Mouse (Mus musculus): Measurements from ENCODE around the gene Pfdn6. TPM values are rescaled to one million over a fixed set of nuclear protein-coding genes. Genes with fewer than 3 reads are reported as not detected.
A peak's percentile ranks its signal among the peaks of the same experiment; 100 is the strongest.
"Not testable (repeated sequence)": the region's sequence is repeated elsewhere in the genome, so short reads cannot be mapped to it uniquely, and the experiment has no call there.

The Pfdn6 gene
- polyA plus RNA-seq, 1 experiment from 2014 or later, result 225 TPM

GRCm38 (mm10) chr17:33900281-33900988 is 39.7 kb downstream of the Pfdn6 start:
- no peak for DNase-seq (ENCODE audit: low spot score)

DNA sequence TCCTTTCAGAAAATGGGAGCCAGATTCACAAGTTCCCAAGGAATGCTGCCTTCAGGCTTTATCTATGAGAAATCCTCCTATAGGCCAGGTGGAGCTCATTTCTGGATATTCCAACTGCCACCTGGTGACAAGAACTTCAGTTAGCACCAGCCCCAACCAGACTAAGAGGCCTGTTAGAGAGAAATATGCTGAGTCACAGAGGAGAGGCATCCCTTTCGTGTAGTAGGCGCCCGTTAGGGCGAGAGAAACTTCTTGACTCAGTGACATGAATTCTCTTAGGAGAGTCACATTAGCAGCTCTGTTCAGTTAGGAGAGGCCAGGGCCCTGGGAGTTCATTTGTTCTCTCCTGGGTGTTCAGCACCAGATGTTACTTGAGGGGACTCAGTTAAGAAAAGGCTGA is 40.5 kb downstream of the Pfdn6 start:
- DNase-seq (ENCODE audit: low spot score), result no peak

DNA sequence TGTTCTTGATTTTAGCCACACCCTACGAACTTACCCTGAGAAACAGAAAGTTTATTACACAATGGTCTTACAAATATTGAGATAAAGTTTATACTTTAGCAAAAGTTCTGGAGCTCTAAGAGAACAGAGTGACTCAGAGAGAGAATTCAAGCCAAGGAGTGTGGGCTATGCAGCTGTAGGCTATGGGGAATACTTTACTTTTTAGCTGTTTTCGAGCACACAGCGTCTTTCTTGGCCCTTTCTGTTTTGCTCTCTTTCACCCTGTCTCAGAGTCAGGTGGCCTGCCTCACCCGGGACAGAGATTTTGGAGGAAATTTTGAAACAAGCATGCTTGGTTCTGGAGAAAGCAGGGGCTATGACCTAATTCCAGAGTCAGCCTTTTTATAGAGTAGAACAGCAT is 42.0 kb downstream of the Pfdn6 start:
- not testable (repeated sequence) for DNase-seq (ENCODE audit: low spot score)

- peak; percentile 73 for DNase-seq (ENCODE audit: low spot score)
Observed at GRCm38 (mm10) chr17:33897114-33897794, 42.9 kb downstream of the Pfdn6 start.

- not testable (repeated sequence) for DNase-seq (ENCODE audit: low spot score)
Observed at GRCm38 (mm10) chr17:33893011-33893410, 47.1 kb downstream of the Pfdn6 start.

- DNase-seq (ENCODE audit: low spot score), result no peak
Observed at GRCm38 (mm10) chr17:33892429-33892828, 47.7 kb downstream of the Pfdn6 start.

GRCm38 (mm10) chr17:33891892-33892291 is 48.3 kb downstream of the Pfdn6 start:
- DNase-seq (ENCODE audit: low spot score), result not testable (repeated sequence)

- no peak for DNase-seq (ENCODE audit: low spot score)
Observed at GRCm38 (mm10) chr17:33891357-33891756, 48.8 kb downstream of the Pfdn6 start.

DNA sequence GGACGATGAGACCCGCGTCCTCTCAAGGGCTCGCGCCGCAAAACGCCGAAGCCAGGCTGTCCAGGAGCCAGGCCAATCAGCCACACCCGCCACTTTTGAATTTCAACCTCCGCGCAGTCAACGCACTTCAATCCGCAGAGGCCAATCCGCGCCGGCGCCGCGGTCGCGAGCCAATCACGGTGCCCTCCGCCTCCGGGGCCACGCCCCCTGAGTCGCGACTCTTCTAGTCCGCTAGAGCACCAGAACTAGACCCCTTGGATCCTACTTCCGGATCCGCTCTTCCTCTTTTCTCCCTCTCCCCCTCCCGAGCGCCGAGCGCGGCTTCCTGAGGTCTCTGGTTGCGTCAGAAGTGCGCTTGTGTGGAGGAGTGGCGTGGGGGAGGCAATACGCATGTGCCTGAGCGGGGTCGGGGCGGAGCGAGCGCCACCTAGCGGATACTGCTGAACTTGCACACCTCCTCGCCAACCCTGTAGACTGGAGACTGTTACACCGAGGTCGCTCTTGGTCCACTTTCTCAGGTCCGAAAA is 49.5 kb downstream of the Pfdn6 start, which contains the start of gene Kifc1:
Gene Kifc1, minus strand, starts transcription at position 129 of the 527 bp plus-strand sequence.
- peak; percentile 100 for DNase-seq (ENCODE audit: low spot score)

- DNase-seq (ENCODE audit: low spot score), result peak; percentile 2
Observed at GRCm38 (mm10) chr17:33889941-33890532, 50.1 kb downstream of the Pfdn6 start.

Other genes with a start within 250 kb of the Pfdn6 start
- gene March2, start 221.7 kb downstream of the Pfdn6 start, polyA plus RNA-seq (2015; fragmentation: Nextera tagmentation; extraction: Ambion mirVana), result 83.3 and 90.7 TPM in 2 replicates
- gene Rab11b, start 179.8 kb downstream of the Pfdn6 start, polyA plus RNA-seq (2015; fragmentation: Nextera tagmentation; extraction: Ambion mirVana), result 214 and 227 TPM in 2 replicates
- gene Angptl4, start 158.5 kb downstream of the Pfdn6 start, polyA plus RNA-seq (2015; fragmentation: Nextera tagmentation; extraction: Ambion mirVana), result 28.7 and 36.7 TPM in 2 replicates
- gene Kank3, start 129.8 kb downstream of the Pfdn6 start, polyA plus RNA-seq (2015; fragmentation: Nextera tagmentation; extraction: Ambion mirVana), result 19.1 and 22.0 TPM in 2 replicates
- gene Rps28, start 115.8 kb downstream of the Pfdn6 start, polyA plus RNA-seq (2015; fragmentation: Nextera tagmentation; extraction: Ambion mirVana), result 1,516 and 1,544 TPM in 2 replicates
- gene Ndufa7, start 115.8 kb downstream of the Pfdn6 start, polyA plus RNA-seq (2015; fragmentation: Nextera tagmentation; extraction: Ambion mirVana), result 464 TPM in 2 replicates
- gene Cd320, start 97.3 kb downstream of the Pfdn6 start, polyA plus RNA-seq (2015; fragmentation: Nextera tagmentation; extraction: Ambion mirVana), result 35.1 and 35.2 TPM in 2 replicates
- gene Gm7029, start 66.5 kb downstream of the Pfdn6 start, polyA plus RNA-seq (2015; fragmentation: Nextera tagmentation; extraction: Ambion mirVana), result not detected in 2 replicates
- gene Kifc1, start 49.7 kb downstream of the Pfdn6 start, polyA plus RNA-seq (2015; fragmentation: Nextera tagmentation; extraction: Ambion mirVana), result 5.9 and 6.8 TPM in 2 replicates
- 1.6 and 1.9 TPM in 2 replicates for gene Platr17, start 35.2 kb downstream of the Pfdn6 start, polyA plus RNA-seq (2015; fragmentation: Nextera tagmentation; extraction: Ambion mirVana)
- 62.9 and 67.8 TPM in 2 replicates for gene Daxx, start 30.9 kb downstream of the Pfdn6 start, polyA plus RNA-seq (2015; fragmentation: Nextera tagmentation; extraction: Ambion mirVana)
- gene Tapbp, start 24.4 kb downstream of the Pfdn6 start, polyA plus RNA-seq (2015; fragmentation: Nextera tagmentation; extraction: Ambion mirVana), result 131 and 140 TPM in 2 replicates
- gene Zbtb22, start 24.4 kb downstream of the Pfdn6 start, polyA plus RNA-seq (2015; fragmentation: Nextera tagmentation; extraction: Ambion mirVana), result 13.8 and 14.9 TPM in 2 replicates
- 37.5 and 42.3 TPM in 2 replicates for gene Rgl2, start 10.8 kb downstream of the Pfdn6 start, polyA plus RNA-seq (2015; fragmentation: Nextera tagmentation; extraction: Ambion mirVana)
- 20.6 and 25.5 TPM in 2 replicates for gene Wdr46, start 317 bp upstream of the Pfdn6 start, polyA plus RNA-seq (2015; fragmentation: Nextera tagmentation; extraction: Ambion mirVana)
- gene B3galt4, start 11.1 kb upstream of the Pfdn6 start, polyA plus RNA-seq (2015; fragmentation: Nextera tagmentation; extraction: Ambion mirVana), result 13.3 and 15.8 TPM in 2 replicates
- 43.6 and 46.1 TPM in 2 replicates for gene Vps52, start 15.5 kb upstream of the Pfdn6 start, polyA plus RNA-seq (2015; fragmentation: Nextera tagmentation; extraction: Ambion mirVana)
- 2,265 and 2,338 TPM in 2 replicates for gene Rps18, start 15.7 kb upstream of the Pfdn6 start, polyA plus RNA-seq (2015; fragmentation: Nextera tagmentation; extraction: Ambion mirVana)
- gene H2-K1, start 60.0 kb upstream of the Pfdn6 start, polyA plus RNA-seq (2015; fragmentation: Nextera tagmentation; extraction: Ambion mirVana), result 528 and 569 TPM in 2 replicates
- 14.5 and 20.9 TPM in 2 replicates for gene Ring1, start 84.3 kb upstream of the Pfdn6 start, polyA plus RNA-seq (2015; fragmentation: Nextera tagmentation; extraction: Ambion mirVana)
- 77.4 and 82.2 TPM in 2 replicates for gene H2-Ke6, start 87.7 kb upstream of the Pfdn6 start, polyA plus RNA-seq (2015; fragmentation: Nextera tagmentation; extraction: Ambion mirVana)
- 90.5 and 96.5 TPM in 2 replicates for gene Slc39a7, start 91.3 kb upstream of the Pfdn6 start, polyA plus RNA-seq (2015; fragmentation: Nextera tagmentation; extraction: Ambion mirVana)
- 47.1 and 48.9 TPM in 2 replicates for gene Rxrb, start 91.5 kb upstream of the Pfdn6 start, polyA plus RNA-seq (2015; fragmentation: Nextera tagmentation; extraction: Ambion mirVana)
- gene Col11a2, start 99.1 kb upstream of the Pfdn6 start, polyA plus RNA-seq (2015; fragmentation: Nextera tagmentation; extraction: Ambion mirVana), result 1.1 and 1.5 TPM in 2 replicates
- 55.0 and 57.1 TPM in 2 replicates for gene H2-Oa, start 152.0 kb upstream of the Pfdn6 start, polyA plus RNA-seq (2015; fragmentation: Nextera tagmentation; extraction: Ambion mirVana)
- 113 and 114 TPM in 2 replicates for gene H2-DMa, start 179.2 kb upstream of the Pfdn6 start, polyA plus RNA-seq (2015; fragmentation: Nextera tagmentation; extraction: Ambion mirVana)
- gene Brd2, start 182.3 kb upstream of the Pfdn6 start, polyA plus RNA-seq (2015; fragmentation: Nextera tagmentation; extraction: Ambion mirVana), result 98.3 and 107 TPM in 2 replicates
- gene H2-DMb2, start 203.0 kb upstream of the Pfdn6 start, polyA plus RNA-seq (2015; fragmentation: Nextera tagmentation; extraction: Ambion mirVana), result 57.8 and 62.9 TPM in 2 replicates
- 39.8 and 42.2 TPM in 2 replicates for gene H2-DMb1, start 212.7 kb upstream of the Pfdn6 start, polyA plus RNA-seq (2015; fragmentation: Nextera tagmentation; extraction: Ambion mirVana)
- 81.6 and 87.3 TPM in 2 replicates for gene Tap1, start 247.2 kb upstream of the Pfdn6 start, polyA plus RNA-seq (2015; fragmentation: Nextera tagmentation; extraction: Ambion mirVana)
- gene Psmb9, start 247.4 kb upstream of the Pfdn6 start, polyA plus RNA-seq (2015; fragmentation: Nextera tagmentation; extraction: Ambion mirVana), result 251 and 261 TPM in 2 replicates